Comparison of ENCODE assay signal across 33 mouse cellular contexts in the genomic region with DNA sequence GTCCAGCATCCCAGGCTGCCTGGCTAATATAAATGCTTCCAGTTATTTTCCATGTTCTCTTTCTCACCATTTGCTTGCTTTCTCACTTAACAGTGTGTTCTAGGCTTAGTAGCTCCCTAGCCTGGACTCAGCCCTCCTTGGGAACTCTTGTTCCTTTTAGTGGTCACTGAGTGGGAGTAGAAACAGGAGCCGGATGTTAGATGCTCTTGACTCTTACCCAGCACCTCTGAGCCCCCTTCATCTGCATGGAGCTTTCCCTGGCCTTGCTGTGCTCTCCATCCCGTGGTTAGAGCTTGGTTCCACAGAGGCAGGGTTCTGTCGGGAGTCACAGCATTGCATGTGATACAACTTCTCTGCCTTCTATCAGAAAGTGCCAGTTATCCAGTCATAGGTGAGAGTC.
"Had no signal": no experiment of that assay in that cellular context is flagged by ENCODE, and none has a peak within 500 bp of the region (broad histone marks: within the 10 kb centered on the region; RNA-seq: fewer than 3 reads in every experiment).

No protein-coding gene starts in this region.

- H3K9me3 ChIP-seq: heart, embryonic 13.5 days; heart, embryonic 15.5 days; hindbrain, embryonic 10.5 days; hindbrain, embryonic 12.5 days; hindbrain, embryonic 13.5 days; hindbrain, embryonic 15.5 days; intestine, embryonic 15.5 days; kidney, embryonic 15.5 days had no signal

- H3K27me3 ChIP-seq: heart, embryonic 13.5 days; heart, embryonic 15.5 days; hindbrain, embryonic 12.5 days; hindbrain, embryonic 13.5 days; hindbrain, embryonic 15.5 days; intestine, embryonic 15.5 days; kidney, embryonic 15.5 days had no signal

- H3K4me2 ChIP-seq: heart, embryonic 13.5 days; heart, embryonic 15.5 days; hindbrain, embryonic 12.5 days; hindbrain, embryonic 13.5 days; hindbrain, embryonic 14.5 days; hindbrain, embryonic 15.5 days; intestine, embryonic 15.5 days; kidney, embryonic 15.5 days had no signal

- H3K4me1 ChIP-seq: heart, embryonic 15.5 days had no signal

- H3K9ac ChIP-seq: heart, embryonic 13.5 days; heart, embryonic 15.5 days; hindbrain, embryonic 12.5 days; hindbrain, embryonic 13.5 days; hindbrain, embryonic 14.5 days; hindbrain, embryonic 15.5 days; intestine, embryonic 15.5 days; kidney, embryonic 15.5 days had no signal

- H3K4me3 ChIP-seq: heart, embryonic 13.5 days; heart, embryonic 15.5 days; hindbrain, embryonic 10.5 days; hindbrain, embryonic 12.5 days; hindbrain, embryonic 13.5 days; hindbrain, embryonic 15.5 days; intestine, embryonic 15.5 days; kidney, embryonic 15.5 days; layer of hippocampus, adult 2 months; left cerebral cortex, adult 2 months had no signal

- H3K27ac ChIP-seq: heart, embryonic 13.5 days; heart, embryonic 15.5 days; hindbrain, embryonic 10.5 days; hindbrain, embryonic 12.5 days; hindbrain, embryonic 13.5 days; hindbrain, embryonic 14.5 days; hindbrain, embryonic 15.5 days; hindbrain, postnatal 0 days; intestine, embryonic 15.5 days; kidney, embryonic 15.5 days; kidney, postnatal 0 days; left cerebral cortex, adult 2 months had no signal

- ATAC-seq: hindbrain, embryonic 16.5 days; hindbrain, postnatal 0 days; inflammation-experienced regulatory T-cells, adult 6 months; intestine, embryonic 15.5 days; intestine, embryonic 16.5 days; intestine, postnatal 0 days had no signal

- DNase-seq: heart, postnatal 10 days; heart, postnatal 14 days; heart, postnatal 36 days; heart, postnatal 4 days; kidney, adult 11 months; kidney, adult 18-20 months; kidney, adult 2 months; kidney, adult 8-10 months; kidney, adult 9 months; kidney, postnatal 10 days; kidney, postnatal 14 days; kidney, postnatal 25 days; kidney, postnatal 36 days; kidney, postnatal 4 days; layer of hippocampus, adult 9-11 months; layer of hippocampus, postnatal 36 days had no signal
